In the genomic region with DNA sequence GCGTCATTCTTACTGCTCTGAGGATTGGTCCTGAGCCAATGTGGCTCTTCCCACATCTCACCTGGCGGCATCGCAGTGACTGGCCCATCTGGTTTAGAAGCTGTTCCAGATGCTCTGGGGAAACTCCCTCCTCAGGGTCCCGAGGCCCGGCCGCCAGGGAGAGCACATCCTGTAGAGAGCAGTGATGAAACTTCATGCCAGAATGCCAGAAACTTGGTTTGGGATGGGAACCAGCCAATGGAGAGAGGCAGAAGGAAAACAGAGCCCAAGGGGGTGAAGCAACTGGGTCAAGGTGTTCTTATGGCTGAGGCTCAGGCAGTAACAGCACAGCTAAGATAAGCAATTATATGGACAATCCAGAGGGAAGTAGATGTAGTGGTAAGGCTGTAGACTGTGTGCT, we compare ENCODE assay signal across 16 mouse cellular contexts.
"Had no signal": no experiment of that assay in that cellular context is flagged by ENCODE, and none has a peak within 500 bp of the region (broad histone marks: within the 10 kb centered on the region; RNA-seq: fewer than 3 reads in every experiment).

No protein-coding gene starts in this region.

- H3K9me3 ChIP-seq: liver, embryonic 13.5 days; liver, embryonic 15.5 days; megakaryocyte, embryonic 14.5 days; midbrain, embryonic 12.5 days; neural tube, embryonic 12.5 days had no signal

- H3K4me3 ChIP-seq: liver, embryonic 13.5 days; liver, embryonic 15.5 days; megakaryocyte, embryonic 14.5 days; midbrain, embryonic 12.5 days; neural tube, embryonic 12.5 days had no signal

- H3K4me1 ChIP-seq: midbrain, embryonic 12.5 days; neural tube, embryonic 12.5 days had no signal

- ATAC-seq: liver, postnatal 0 days; midbrain, embryonic 16.5 days had no signal

- H3K27ac ChIP-seq: liver, embryonic 13.5 days; liver, embryonic 15.5 days; macrophage; midbrain, embryonic 12.5 days; neural tube, embryonic 12.5 days had no signal

- DNase-seq: liver, embryonic 13.5 days; liver, postnatal 0 days; lung, embryonic 14.5 days; lung, postnatal 14 days; lung, postnatal 36 days; midbrain, embryonic 14.5 days; right cerebral cortex, postnatal 14 days; thymus, adult 18-20 months; thymus, postnatal 14 days; thymus, postnatal 36 days had no signal

- H3K4me2 ChIP-seq: liver, embryonic 13.5 days; liver, embryonic 15.5 days; lung, embryonic 14.5 days; midbrain, embryonic 12.5 days; neural tube, embryonic 12.5 days had no signal

- H3K27me3 ChIP-seq: liver, embryonic 13.5 days; liver, embryonic 15.5 days; megakaryocyte, embryonic 14.5 days; midbrain, embryonic 12.5 days; neural tube, embryonic 12.5 days had no signal

- H3K9ac ChIP-seq: liver, embryonic 13.5 days; liver, embryonic 15.5 days; liver, postnatal 0 days; lung, embryonic 14.5 days; midbrain, embryonic 12.5 days; neural tube, embryonic 12.5 days had no signal
